Mouse (Mus musculus) forebrain, embryonic 16.5 days (tissue): Measurements from ENCODE around the gene Atf6b. TPM values are rescaled to one million over a fixed set of nuclear protein-coding genes. Genes with fewer than 3 reads are reported as not detected.

Source experiments
- ATAC-seq: fragments of 200-750 bp; cut with Nextera tagmentation; 2 replicates; pipeline ENCODE4 v1.8.0; 2017; ENCODE audit warnings: mild to moderate bottlenecking, moderate library complexity
- H3K27ac ChIP-seq: fragments of 300-500 bp; sonication (generic); 2 replicates; pipeline ENCODE4 v1.5.1; 2014; ENCODE audit warnings: low read length, control low read depth
- H3K27me3 ChIP-seq: fragments of 300-500 bp; sonication (generic); replicated peaks from 2 replicates; pipeline ENCODE4 v1.6.1; 2014; ENCODE audit warnings: low read length; ENCODE audit not compliant: control insufficient read depth, insufficient read depth
- H3K36me3 ChIP-seq: fragments of 300-500 bp; sonication (generic); 2 replicates; pipeline ENCODE4 v1.6.1; 2014; ENCODE audit not compliant: control insufficient read depth, insufficient read depth
- H3K4me1 ChIP-seq: fragments of 300-500 bp; sonication (generic); replicated peaks from 2 replicates; pipeline ENCODE4 v1.6.1; 2014; ENCODE audit warnings: low read length; ENCODE audit not compliant: control insufficient read depth, insufficient read depth
- H3K4me2 ChIP-seq: fragments of 300-500 bp; sonication (generic); 2 replicates; pipeline ENCODE4 v1.6.1; 2014; ENCODE audit warnings: mild to moderate bottlenecking, low read length, control low read depth
- H3K4me3 ChIP-seq: fragments of 300-500 bp; sonication (generic); replicated peaks from 2 replicates; pipeline ENCODE4 v1.5.1; 2014; ENCODE audit warnings: mild to moderate bottlenecking, low read length, control low read depth
- H3K9ac ChIP-seq: fragments of 300-500 bp; sonication (generic); replicated peaks from 2 replicates; pipeline ENCODE4 v1.6.1; 2014; ENCODE audit warnings: low read depth, low read length, control low read depth
- H3K9me3 ChIP-seq: fragments of 300-500 bp; sonication (generic); 2 replicates; pipeline ENCODE4 v1.6.1; 2016; ENCODE audit warnings: low read length; ENCODE audit not compliant: control insufficient read depth
- WGBS: fragments of 180-500 bp; shearing (Covaris S2); extraction: QIAGEN DNeasy Blood & Tissue Kit; methylation state at CpG from one replicate; pipeline ENCODE4 v1.1.7; 2014; 5-methylcytosine and 5-hydroxymethylcytosine counted together
- polyA plus RNA-seq: library from polyadenylated mRNA; unstranded; fragments of >200 nt; fragmentation: Nextera tagmentation; extraction: Ambion mirVana; gene quantifications from 2 replicates; pipeline ENCODE4 v1.2.1, GENCODE M21; 2015

The Atf6b gene
- polyA plus RNA-seq, 1 experiment from 2014 or later: 119 TPM

DNA sequence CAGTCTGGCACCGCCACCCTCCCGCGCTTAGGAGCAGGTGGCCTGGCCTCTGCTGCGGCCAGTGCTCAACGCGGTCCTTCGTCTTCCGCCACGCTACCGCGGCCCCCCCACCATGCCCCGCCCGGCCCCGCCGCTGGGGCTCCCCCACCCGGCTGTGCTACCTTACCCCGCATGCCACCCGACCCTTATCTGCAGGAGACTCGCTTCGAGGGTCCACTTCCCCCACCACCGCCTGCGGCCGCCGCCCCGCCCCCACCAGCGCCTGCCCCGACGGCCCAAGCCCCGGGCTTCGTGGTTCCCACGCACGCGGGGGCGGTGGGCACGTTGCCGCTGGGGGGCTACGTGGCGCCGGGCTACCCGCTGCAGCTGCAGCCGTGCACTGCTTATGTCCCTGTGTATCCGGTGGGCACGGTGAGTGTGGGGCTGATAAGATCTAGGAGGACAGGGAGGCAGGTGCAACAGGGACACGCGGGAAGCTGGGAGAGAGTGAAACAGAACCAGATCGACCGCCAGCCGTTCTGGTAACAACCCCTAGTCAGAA is 16.1 kb upstream of the Atf6b start:
- Histone ChIP-seq H3K9me3 (no peaks in the 10 kb centered on the region), H3K9ac (peak overlapping the region; percentile 54), H3K4me2 (peak overlapping the region; percentile 89), H3K4me3 (peak overlapping the region; percentile 45), H3K36me3 (no peaks in the 10 kb centered on the region), H3K4me1 (peaks cover 57% of the 10 kb centered on the region), H3K27me3 (peaks cover 18% of the 10 kb centered on the region), H3K27ac (no peak overlapping the region)
- ATAC-seq: no peak
- 3% methylated on average over 48 of the region's 48 CpGs for WGBS

DNA sequence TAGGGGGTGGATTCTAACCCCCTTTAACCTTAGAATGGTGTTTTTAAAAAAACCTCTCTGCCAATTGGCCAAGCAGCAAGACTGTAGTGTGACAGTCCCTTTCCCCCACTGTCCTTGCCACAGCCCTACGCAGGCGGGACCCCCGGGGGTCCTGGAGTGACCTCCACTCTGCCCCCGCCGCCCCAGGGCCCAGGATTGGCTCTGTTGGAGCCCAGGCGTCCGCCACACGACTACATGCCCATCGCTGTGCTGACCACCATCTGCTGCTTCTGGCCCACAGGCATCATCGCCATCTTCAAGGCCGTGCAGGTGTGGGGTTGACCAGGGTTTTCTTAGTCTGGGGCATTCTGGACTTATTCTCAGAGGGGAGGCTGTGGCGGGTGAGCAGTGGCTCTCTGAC is 15.3 kb upstream of the Atf6b start:
- ATAC-seq: no peak
- peak overlapping the region; percentile 89 for H3K4me2 ChIP-seq
- no peaks in the 10 kb centered on the region for H3K9me3 ChIP-seq
- 7% methylated on average over 12 of the region's 12 CpGs for WGBS
- H3K4me3 ChIP-seq: peak overlapping the region; percentile 45
- H3K36me3 ChIP-seq: no peaks in the 10 kb centered on the region
- peaks cover 18% of the 10 kb centered on the region for H3K27me3 ChIP-seq
- no peak overlapping the region for H3K27ac ChIP-seq
- H3K4me1 ChIP-seq: peaks cover 49% of the 10 kb centered on the region
- H3K9ac ChIP-seq: peak overlapping the region; percentile 51

DNA sequence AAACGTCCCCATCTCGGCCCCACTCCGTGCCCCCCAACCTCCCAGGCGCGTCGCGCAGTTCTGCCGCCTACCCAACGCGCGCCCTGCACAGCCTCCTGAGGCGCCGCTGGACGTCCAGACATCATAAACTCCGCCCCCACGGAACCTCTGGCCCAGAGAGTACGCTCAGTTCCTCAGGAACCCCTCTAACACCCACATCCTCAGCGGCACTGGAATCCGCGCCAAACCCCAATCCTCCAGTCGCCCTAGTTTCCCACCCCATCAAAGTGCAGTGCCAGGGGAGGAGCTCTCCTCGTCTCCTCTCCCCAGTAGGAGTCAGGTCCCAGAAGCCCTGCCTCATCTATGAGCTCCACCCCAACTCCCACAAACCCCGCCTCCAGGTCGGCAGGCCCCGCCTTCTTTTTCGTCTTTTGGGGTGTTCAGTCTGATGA is 14.7 kb upstream of the Atf6b start:
- WGBS: 1% methylated on average over 26 of the region's 26 CpGs
- peak; percentile 26 for ATAC-seq
- Histone ChIP-seq H3K4me1 (peaks cover 48% of the 10 kb centered on the region), H3K9me3 (no peaks in the 10 kb centered on the region), H3K4me2 (peak overlapping the region; percentile 89), H3K36me3 (no peaks in the 10 kb centered on the region), H3K27ac (no peak overlapping the region), H3K9ac (peak overlapping the region; percentile 51), H3K4me3 (peak overlapping the region; percentile 45), H3K27me3 (peaks cover 18% of the 10 kb centered on the region)

DNA sequence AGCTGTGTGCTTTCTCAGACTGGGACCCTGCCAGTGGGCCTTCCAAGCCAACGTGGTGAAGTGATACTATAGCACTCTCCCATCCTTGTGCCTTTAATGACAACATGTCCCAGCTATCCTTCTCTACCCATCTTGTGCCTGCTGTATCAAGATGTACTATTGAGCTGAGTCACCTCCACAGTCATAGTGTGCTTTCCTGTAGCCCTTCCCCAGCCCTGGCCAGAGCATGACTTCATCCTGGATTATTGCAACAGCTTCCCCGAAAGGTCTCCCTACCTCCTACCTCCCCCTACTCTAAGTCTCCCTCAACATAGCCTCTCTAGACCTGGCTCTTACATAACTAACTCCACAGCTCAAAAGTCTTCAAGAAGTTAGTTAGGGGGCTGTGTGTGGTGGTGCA is 11.3 kb upstream of the Atf6b start:
- Histone ChIP-seq H3K4me2 (no peak overlapping the region), H3K27ac (no peak overlapping the region), H3K9ac (no peak overlapping the region), H3K27me3 (peaks cover 11% of the 10 kb centered on the region), H3K36me3 (no peaks in the 10 kb centered on the region), H3K4me1 (peaks cover 22% of the 10 kb centered on the region), H3K4me3 (no peak overlapping the region), H3K9me3 (no peaks in the 10 kb centered on the region)
- no peak for ATAC-seq
- 70% methylated on average over 2 of the region's 2 CpGs for WGBS

DNA sequence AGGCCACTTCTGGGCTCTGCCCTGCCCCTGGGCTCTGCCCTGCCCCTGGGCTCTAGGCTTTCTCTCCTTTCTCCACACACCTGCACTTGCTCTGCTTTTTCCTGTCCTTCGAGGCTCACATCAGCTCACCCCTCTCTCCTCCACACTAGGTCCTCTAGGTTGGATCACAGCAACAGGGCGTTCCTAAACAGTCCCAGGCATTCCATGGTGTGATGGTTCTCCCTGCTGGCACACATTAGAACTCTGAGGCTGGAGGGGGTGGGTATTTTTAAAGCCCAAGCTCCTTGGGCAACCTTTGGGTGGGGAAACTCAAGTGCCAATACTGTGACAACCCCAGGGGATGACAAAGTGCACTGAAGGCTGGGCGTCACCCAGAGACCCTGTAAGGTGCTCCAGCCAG is 9.5 kb upstream of the Atf6b start:
- no peak for ATAC-seq
- H3K9ac ChIP-seq: no peak overlapping the region
- H3K27me3 ChIP-seq: 0 out of 2 replicates have a peak, but pooled peaks cover 2% of the 10 kb centered on the region
- no peaks in the 10 kb centered on the region for H3K36me3 ChIP-seq
- no peak overlapping the region for H3K27ac ChIP-seq
- no peaks in the 10 kb centered on the region for H3K9me3 ChIP-seq
- H3K4me2 ChIP-seq: no peak overlapping the region
- peaks cover 14% of the 10 kb centered on the region for H3K4me1 ChIP-seq
- WGBS: 62% methylated on average over 3 of the region's 3 CpGs
- H3K4me3 ChIP-seq: no peak overlapping the region

DNA sequence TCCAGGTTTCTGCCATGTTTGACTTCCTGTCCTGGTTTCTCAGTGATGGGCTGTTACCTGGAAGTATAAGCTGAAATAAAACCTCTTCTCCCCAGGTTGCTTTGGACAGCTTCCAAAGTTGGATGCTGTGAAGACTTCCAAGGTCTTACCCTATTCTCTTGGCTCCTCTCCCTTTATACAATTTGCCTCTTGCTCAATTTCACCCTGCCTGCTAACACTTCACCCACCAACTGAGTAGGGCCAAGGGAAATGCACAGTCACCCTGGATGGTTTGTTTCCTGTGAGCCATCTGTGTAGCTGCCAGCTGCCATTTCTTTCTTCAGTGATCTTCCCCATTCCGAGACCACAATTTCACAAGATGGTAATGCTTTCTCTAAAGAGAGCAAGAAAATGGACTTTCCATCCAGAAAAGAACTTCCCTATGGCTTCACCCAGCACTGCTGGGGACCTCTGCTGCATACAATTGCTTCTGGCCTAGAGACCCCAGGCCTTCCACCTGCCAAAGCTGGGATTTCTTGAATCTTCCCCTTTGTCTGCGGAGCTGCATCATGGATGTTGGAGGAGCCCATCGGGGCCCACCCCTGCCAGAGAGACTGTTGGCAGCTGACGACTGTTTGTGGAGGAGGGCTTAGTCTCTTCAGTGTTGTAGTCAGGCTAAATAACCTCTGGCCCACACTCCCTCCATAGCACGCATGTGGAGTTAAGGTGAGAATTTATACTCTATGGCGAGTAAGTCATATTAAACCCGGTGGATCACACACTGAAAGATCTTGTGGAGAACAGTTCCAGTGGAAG is 7.3 kb upstream of the Atf6b start:
- 0 out of 2 replicates have a peak, but pooled peaks cover 2% of the 10 kb centered on the region for H3K27me3 ChIP-seq
- no peak overlapping the region for H3K27ac ChIP-seq
- H3K4me3 ChIP-seq: no peak overlapping the region
- peaks cover 12% of the 10 kb centered on the region for H3K4me1 ChIP-seq
- no peaks in the 10 kb centered on the region for H3K36me3 ChIP-seq
- no peaks in the 10 kb centered on the region for H3K9me3 ChIP-seq
- 77% methylated on average over 7 of the region's 7 CpGs for WGBS
- H3K9ac ChIP-seq: no peak overlapping the region
- no peak overlapping the region for H3K4me2 ChIP-seq
- ATAC-seq: no peak

DNA sequence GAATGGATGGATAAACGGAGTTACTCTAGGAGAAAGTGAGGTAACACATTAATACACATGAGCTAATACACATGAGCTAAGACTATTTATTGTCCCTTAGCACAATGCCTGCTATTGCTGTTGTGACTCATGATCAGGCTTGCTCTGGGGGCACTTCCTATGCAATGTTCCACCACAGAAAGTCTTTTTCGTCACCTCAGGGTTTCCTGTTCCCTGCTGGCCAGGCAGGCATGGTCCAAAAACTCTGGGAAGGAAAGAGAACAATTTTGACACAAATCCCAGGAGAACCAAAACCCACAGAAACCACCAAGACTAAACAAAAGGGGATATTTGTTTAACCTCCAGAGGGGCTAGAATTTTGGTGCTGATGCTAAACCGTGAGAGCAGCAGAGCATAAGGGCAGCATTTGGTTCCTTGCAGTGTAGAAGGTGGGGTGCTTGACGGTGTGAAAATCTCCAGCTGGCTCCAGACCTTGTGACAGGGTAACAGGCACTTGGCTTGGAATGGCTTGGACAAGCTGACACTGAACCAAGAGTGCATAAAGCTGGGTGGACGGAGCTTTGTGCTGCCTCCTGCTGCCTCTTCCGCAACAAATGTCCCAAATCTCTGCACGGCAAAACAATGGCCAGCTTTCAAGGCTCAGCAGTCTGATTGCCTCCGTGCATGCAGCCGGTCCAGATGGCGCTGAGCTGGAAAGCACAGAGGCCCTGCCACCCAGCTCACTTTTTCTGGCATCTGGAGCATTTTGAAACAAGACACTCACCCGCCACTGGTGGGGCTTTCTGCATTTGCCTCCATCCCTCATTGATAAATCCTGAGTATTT is 6.0 kb upstream of the Atf6b start:
- peak; percentile 54 for ATAC-seq

DNA sequence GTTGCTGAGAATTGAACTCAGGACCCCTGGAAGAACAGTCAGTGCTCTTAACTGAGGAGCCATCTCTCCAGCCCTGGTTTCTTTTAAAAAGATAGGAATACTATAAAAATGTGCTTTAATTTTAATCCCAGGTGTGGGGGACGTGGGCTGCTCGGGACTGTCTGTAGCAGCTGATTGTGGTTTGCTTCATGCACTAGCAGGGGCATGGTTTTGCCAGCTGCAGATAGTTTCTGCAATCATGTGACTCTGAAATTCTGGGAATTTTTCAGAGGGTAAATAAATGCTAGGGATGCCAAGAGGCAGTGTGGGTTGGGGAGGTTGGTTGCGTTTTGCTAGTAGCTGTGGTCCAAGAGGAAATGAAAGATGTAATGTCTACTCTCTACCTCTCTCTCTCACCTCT is 5.0 kb upstream of the Atf6b start:
- Histone ChIP-seq H3K27me3 (no peaks in the 10 kb centered on the region), H3K27ac (no peak overlapping the region)

More for the DNA sequence above, 6.0 kb upstream of the Atf6b start:
- 11% methylated on average over 11 of the region's 11 CpGs for WGBS
- 0 out of 2 replicates have a peak overlapping the region, but pooled peaks have one; percentile 8 for H3K9ac ChIP-seq
- H3K27me3 ChIP-seq: no peaks in the 10 kb centered on the region
- no peaks in the 10 kb centered on the region for H3K36me3 ChIP-seq
- peak overlapping the region; percentile 80 for H3K27ac ChIP-seq
- no peaks in the 10 kb centered on the region for H3K9me3 ChIP-seq
- H3K4me3 ChIP-seq: no peak overlapping the region
- peak overlapping the region; percentile 4; the same call in 1 of the 2 replicates for H3K4me2 ChIP-seq
- peaks cover 21% of the 10 kb centered on the region for H3K4me1 ChIP-seq

DNA sequence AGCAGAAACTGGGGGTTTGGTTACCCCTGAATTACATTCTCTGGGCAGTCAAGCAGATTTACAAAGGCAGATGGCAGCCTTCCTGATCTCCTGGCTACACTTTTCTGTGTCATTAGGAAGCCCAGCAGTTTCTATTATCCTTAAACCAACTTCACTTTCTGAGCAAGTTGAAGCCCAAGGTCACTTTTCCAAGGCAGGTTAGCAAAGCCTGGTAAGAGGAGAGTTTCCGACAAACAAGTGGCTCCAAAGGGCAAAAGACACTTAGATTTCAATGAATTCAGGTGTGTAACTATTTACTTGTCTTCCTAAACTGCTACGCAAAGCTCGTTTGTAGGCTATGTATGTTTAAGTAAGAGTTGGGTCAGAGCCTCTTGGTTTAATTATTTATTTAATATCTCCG is 3.6 kb upstream of the Atf6b start:
- Histone ChIP-seq H3K27me3 (no peaks in the 10 kb centered on the region), H3K9ac (no peak overlapping the region), H3K36me3 (no peaks in the 10 kb centered on the region), H3K9me3 (no peaks in the 10 kb centered on the region), H3K4me1 (peaks cover 36% of the 10 kb centered on the region), H3K4me2 (no peak overlapping the region), H3K27ac (no peak overlapping the region), H3K4me3 (no peak overlapping the region)
- ATAC-seq: no peak
- 95% methylated on average over 4 of the region's 4 CpGs for WGBS

More for the DNA sequence above, 5.0 kb upstream of the Atf6b start:
- no peak overlapping the region for H3K9ac ChIP-seq
- H3K36me3 ChIP-seq: no peaks in the 10 kb centered on the region
- H3K4me2 ChIP-seq: no peak overlapping the region
- H3K9me3 ChIP-seq: no peaks in the 10 kb centered on the region
- no peak for ATAC-seq
- H3K4me3 ChIP-seq: no peak overlapping the region
- WGBS: 85% methylated on average over 3 of the region's 3 CpGs
- peaks cover 27% of the 10 kb centered on the region for H3K4me1 ChIP-seq
